Mouse (Mus musculus): ENCODE results near the gene Tnfrsf1a. TPM values are rescaled to one million over a fixed set of nuclear protein-coding genes. Genes with fewer than 3 reads are reported as not detected.

The Tnfrsf1a gene
- total RNA-seq (2023) = 64.8 TPM

GRCm38 (mm10) chr6:125348721-125349574, at the start of gene Tnfrsf1a:
Tnfrsf1a (plus strand) TSS chr6:125349362.

GRCm38 (mm10) chr6:125313546-125314230, 35.5 kb upstream of the Tnfrsf1a start, which contains the start of gene Ltbr:
Ltbr (minus strand) TSS chr6:125313885.

GRCm38 (mm10) chr6:125320323-125320722, 28.8 kb upstream of the Tnfrsf1a start, which contains the start of gene Scnn1a:
Scnn1a (plus strand) TSS chr6:125320659.

GRCm38 (mm10) chr6:125380372-125381360, 31.5 kb downstream of the Tnfrsf1a start, which contains the start of gene Plekhg6:
Plekhg6 (minus strand) TSS chr6:125380793.

Other genes starting within 250 kb of the Tnfrsf1a start
- 41.2 TPM for gene Nop2, start 217.5 kb upstream of the Tnfrsf1a start, total RNA-seq (2023)
- 37.3 TPM for gene Iffo1, start 204.1 kb upstream of the Tnfrsf1a start, total RNA-seq (2023)
- gene Gapdh, start 182.9 kb upstream of the Tnfrsf1a start, total RNA-seq (2023) = 424 TPM
- gene Ncapd2, start 157.7 kb upstream of the Tnfrsf1a start, total RNA-seq (2023) = 30.5 TPM
- gene Mrpl51, start 157.6 kb upstream of the Tnfrsf1a start, total RNA-seq (2023) = 21.1 TPM
- gene Vamp1, start 133.8 kb upstream of the Tnfrsf1a start, total RNA-seq (2023) = 134 TPM
- gene Tapbpl, start 117.5 kb upstream of the Tnfrsf1a start, total RNA-seq (2023) = 29.8 TPM
- 248 TPM for gene Cd27, start 112.4 kb upstream of the Tnfrsf1a start, total RNA-seq (2023)
- gene Tuba3a, start 63.3 kb upstream of the Tnfrsf1a start, total RNA-seq (2023) = not detected
- gene Ltbr, start 35.5 kb upstream of the Tnfrsf1a start, total RNA-seq (2023) = 3.3 TPM
- gene Scnn1a, start 28.7 kb upstream of the Tnfrsf1a start, total RNA-seq (2023) = 0.47 TPM
- not detected for gene Plekhg6, start 31.4 kb downstream of the Tnfrsf1a start, total RNA-seq (2023)
- 36.6 TPM for gene Cd9, start 145.4 kb downstream of the Tnfrsf1a start, total RNA-seq (2023)
- gene Vwf, start 197.4 kb downstream of the Tnfrsf1a start, total RNA-seq (2023) = 0.92 TPM

All from CD4-positive naive resting alpha-beta T cell, adult 57 days (primary cell).